Mouse (Mus musculus) intestine, postnatal 0 days (tissue): ENCODE results near the gene Rbp2. TPM values are rescaled to one million over a fixed set of nuclear protein-coding genes. Genes with fewer than 3 reads are reported as not detected.
A peak's percentile ranks its signal among the peaks of the same experiment; 100 is the strongest.

Experiments
- ATAC-seq: fragments of 200-750 bp; cut with Nextera tagmentation; 2 replicates; pipeline ENCODE4 v1.8.0; 2017; ENCODE audit warnings: mild to moderate bottlenecking, moderate TSS enrichment, moderate library complexity
- H3K27ac ChIP-seq: fragments of 300-500 bp; sonication (generic); 2 replicates; pipeline ENCODE4 v1.5.1; 2014; ENCODE audit warnings: mild to moderate bottlenecking, low read depth, low read length, moderate library complexity
- H3K27me3 ChIP-seq: fragments of 300-500 bp; sonication (generic); replicated peaks from 2 replicates; pipeline ENCODE4 v1.6.1; 2014; ENCODE audit warnings: low read length, mixed read lengths; ENCODE audit not compliant: control insufficient read depth, insufficient read depth
- H3K36me3 ChIP-seq: fragments of 300-500 bp; sonication (generic); 2 replicates; pipeline ENCODE4 v1.6.1; 2014; ENCODE audit warnings: mild to moderate bottlenecking, moderate library complexity; ENCODE audit not compliant: control insufficient read depth, insufficient read depth
- H3K4me1 ChIP-seq: fragments of 300-500 bp; sonication (generic); replicated peaks from 2 replicates; pipeline ENCODE4 v1.6.1; 2014; ENCODE audit warnings: antibody characterized with exemption, low read length, mixed read lengths; ENCODE audit not compliant: control insufficient read depth, insufficient read depth
- H3K4me2 ChIP-seq: fragments of 300-500 bp; sonication (generic); replicated peaks from 2 replicates; pipeline ENCODE4 v1.6.1; 2014; ENCODE audit warnings: low read depth, mild to moderate bottlenecking, moderate library complexity
- H3K4me3 ChIP-seq: fragments of 300-500 bp; sonication (generic); 2 replicates; pipeline ENCODE4 v1.5.1; 2014; ENCODE audit warnings: low read depth, low read length
- H3K9ac ChIP-seq: fragments of 300-500 bp; sonication (generic); 2 replicates; pipeline ENCODE4 v1.6.1; 2014; ENCODE audit warnings: mild to moderate bottlenecking, low read depth, low read length
- H3K9me3 ChIP-seq: fragments of 300-500 bp; sonication (generic); 2 replicates; pipeline ENCODE4 v1.6.1; 2016; ENCODE audit warnings: mixed run types; ENCODE audit not compliant: control insufficient read depth
- CTCF ChIP-seq: sonication (generic); IDR thresholded peaks from 2 replicates; pipeline ENCODE4 v1.5.1; 2016; ENCODE audit warnings: low read depth, mild to moderate bottlenecking, control low read depth, antibody characterized with exemption, moderate library complexity
- WGBS: fragments of 180-500 bp; shearing (Covaris S2); extraction: QIAGEN DNeasy Blood & Tissue Kit; methylation state at CpG from one replicate; pipeline ENCODE4 v1.1.7; 2014; 5-methylcytosine and 5-hydroxymethylcytosine counted together
- polyA plus RNA-seq: library from polyadenylated mRNA; unstranded; fragments of >200 nt; fragmentation: Nextera tagmentation; extraction: Ambion mirVana; gene quantifications from 2 replicates; pipeline ENCODE4 v1.2.1, GENCODE M21; 2015

Gene Rbp2
- polyA plus RNA-seq, 1 experiment from 2014 or later, result 7,837 TPM

- H3K9me3 ChIP-seq, result no peaks in the 10 kb centered on the region
- no peaks in the 10 kb centered on the region; the same call in 1 of the 2 replicates for H3K4me1 ChIP-seq
- TF ChIP-seq CTCF, result no peak
- H3K27ac ChIP-seq, result no peak overlapping the region
- 31% methylated on average over 13 of the region's 13 CpGs for WGBS
- no peak overlapping the region for H3K4me3 ChIP-seq
- H3K4me2 ChIP-seq, result peak overlapping the region; percentile 54
- peak; percentile 34; the same call in 1 of the 2 replicates for ATAC-seq
- H3K27me3 ChIP-seq, result no peaks in the 10 kb centered on the region
- H3K36me3 ChIP-seq, result no peaks in the 10 kb centered on the region
- no peak overlapping the region for H3K9ac ChIP-seq
Observed at GRCm38 (mm10) chr9:98538017-98538712, 52.2 kb downstream of the Rbp2 start.

GRCm38 (mm10) chr9:98538713-98539360 is 52.9 kb downstream of the Rbp2 start:
- Histone ChIP-seq H3K27me3 (no peaks in the 10 kb centered on the region), H3K9me3 (no peaks in the 10 kb centered on the region), H3K9ac (no peak overlapping the region), H3K4me3 (no peak overlapping the region), H3K36me3 (no peaks in the 10 kb centered on the region), H3K27ac (no peak overlapping the region), H3K4me1 (no peaks in the 10 kb centered on the region; the same call in 1 of the 2 replicates), H3K4me2 (peak overlapping the region; percentile 54)
- WGBS, result 4% methylated on average over 13 of the region's 13 CpGs
- 0 out of 2 replicates have a peak, but pooled peaks have one; percentile 59 for ATAC-seq
- peak; percentile 91 for TF ChIP-seq CTCF

- Histone ChIP-seq H3K36me3 (no peaks in the 10 kb centered on the region), H3K4me1 (0 out of 2 replicates have a peak, but pooled peaks cover 3% of the 10 kb centered on the region), H3K4me3 (no peak overlapping the region), H3K4me2 (no peak overlapping the region), H3K27ac (no peak overlapping the region), H3K9me3 (no peaks in the 10 kb centered on the region), H3K9ac (no peak overlapping the region), H3K27me3 (no peaks in the 10 kb centered on the region)
- no peak for TF ChIP-seq CTCF
- ATAC-seq, result no peak
- 80% methylated on average over 3 of the region's 3 CpGs for WGBS
Observed at GRCm38 (mm10) chr9:98544042-98544441, 58.1 kb downstream of the Rbp2 start.

Other genes with a start within 250 kb of the Rbp2 start
- 17.3 and 21.2 TPM in 2 replicates for gene Nmnat3, start 198.7 kb upstream of the Rbp2 start, polyA plus RNA-seq
- gene Rbp1, start 63.2 kb upstream of the Rbp2 start, polyA plus RNA-seq, result 25.5 and 26.6 TPM in 2 replicates
- gene Copb2, start 77.6 kb downstream of the Rbp2 start, polyA plus RNA-seq, result 168 and 181 TPM in 2 replicates
- gene Mrps22, start 115.5 kb downstream of the Rbp2 start, polyA plus RNA-seq, result 26.7 and 28.1 TPM in 2 replicates